Mouse (Mus musculus) lung, adult 18-20 months (tissue): ENCODE measurements around the gene Vwce.

Source experiments
- DNase-seq, 2 experiments: peaks; one replicate each; pipeline ENCODE4 v3.0.0; 2022; ENCODE audit warnings: mixed read lengths in 2 of 2

The Vwce gene

DNA sequence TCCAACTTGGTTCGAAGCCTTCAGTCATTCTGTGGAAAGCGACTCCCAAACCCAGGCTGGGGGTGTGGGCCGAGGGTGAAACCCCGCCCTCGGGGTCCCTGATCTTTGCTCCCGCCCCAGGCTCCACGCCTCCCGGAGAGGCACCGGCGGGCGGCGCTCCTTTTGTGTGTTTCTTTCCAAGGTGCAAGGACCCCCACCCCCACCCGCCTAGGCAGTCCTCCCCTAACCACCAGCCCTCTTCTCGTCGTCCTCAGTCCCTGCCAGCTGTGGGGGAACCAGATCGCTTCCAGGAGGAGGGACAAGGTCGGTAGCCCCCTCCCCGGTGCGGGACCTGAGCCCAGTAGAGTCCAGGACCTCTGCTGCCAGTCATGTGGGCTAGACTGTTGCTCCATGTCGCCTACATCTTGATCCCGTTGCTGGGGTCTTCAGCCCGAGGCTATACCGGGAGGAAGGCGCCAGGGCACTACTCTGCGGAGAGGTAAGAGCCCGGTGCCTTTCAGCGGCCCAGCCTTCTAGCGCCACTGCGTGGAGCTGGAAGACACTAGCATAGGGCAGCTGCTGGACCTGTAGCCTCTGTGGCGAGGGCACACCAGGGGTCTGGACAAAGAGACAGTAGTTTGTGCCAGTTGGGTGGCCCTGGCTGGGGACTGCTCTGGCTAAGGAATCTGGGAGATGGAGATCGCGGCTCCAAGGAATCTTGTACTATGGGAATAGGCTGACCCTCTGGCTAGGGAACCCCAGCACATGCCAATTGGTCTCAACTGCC is at the start of gene Vwce:
TSS of gene Vwce (plus strand) at position 108 of the 766 bp plus-strand sequence.
- DNase-seq: peak; percentile 10 to 18

DNA sequence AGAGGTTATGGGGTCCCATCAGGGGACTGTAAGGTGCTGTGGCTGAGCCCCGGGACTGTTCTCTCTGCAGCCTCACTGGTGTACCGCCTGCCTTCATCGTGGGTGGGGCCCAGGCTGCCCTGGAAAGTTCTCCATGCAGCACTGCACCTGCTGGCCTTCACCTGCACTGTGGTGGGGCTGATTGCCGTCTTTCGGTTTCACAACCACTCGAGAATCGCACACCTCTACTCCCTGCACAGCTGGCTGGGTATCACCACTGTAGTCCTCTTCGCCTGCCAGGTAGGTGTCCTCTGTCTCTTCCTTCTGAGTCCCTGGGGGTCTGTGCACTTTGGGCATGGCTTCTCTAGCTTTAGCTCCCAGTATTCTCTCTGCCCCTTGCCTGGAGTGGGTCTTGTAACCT is 48.9 kb upstream of the Vwce start:
- peak in 1 of 2 experiments; percentile 30 for DNase-seq

DNA sequence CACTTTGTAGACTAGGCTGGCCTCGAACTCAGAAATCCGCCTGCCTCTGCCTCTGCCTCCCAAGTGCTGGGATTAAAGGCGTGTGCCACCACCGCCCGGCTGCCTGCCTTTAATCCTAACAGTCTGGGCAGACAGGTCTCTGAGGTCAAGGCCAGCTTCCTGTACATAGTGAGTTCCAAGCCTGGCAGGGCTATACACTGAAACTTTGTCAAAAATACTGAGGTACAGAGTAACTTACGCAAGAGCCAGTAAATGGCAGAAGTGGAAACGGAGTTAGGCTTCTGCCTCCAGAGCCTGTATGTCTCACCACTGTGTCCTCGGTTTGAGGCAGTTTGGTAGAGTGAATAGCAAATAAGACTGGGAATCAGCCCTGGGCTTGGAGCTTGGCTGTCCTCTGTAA is 46.8 kb upstream of the Vwce start:
- DNase-seq: no peak

DNA sequence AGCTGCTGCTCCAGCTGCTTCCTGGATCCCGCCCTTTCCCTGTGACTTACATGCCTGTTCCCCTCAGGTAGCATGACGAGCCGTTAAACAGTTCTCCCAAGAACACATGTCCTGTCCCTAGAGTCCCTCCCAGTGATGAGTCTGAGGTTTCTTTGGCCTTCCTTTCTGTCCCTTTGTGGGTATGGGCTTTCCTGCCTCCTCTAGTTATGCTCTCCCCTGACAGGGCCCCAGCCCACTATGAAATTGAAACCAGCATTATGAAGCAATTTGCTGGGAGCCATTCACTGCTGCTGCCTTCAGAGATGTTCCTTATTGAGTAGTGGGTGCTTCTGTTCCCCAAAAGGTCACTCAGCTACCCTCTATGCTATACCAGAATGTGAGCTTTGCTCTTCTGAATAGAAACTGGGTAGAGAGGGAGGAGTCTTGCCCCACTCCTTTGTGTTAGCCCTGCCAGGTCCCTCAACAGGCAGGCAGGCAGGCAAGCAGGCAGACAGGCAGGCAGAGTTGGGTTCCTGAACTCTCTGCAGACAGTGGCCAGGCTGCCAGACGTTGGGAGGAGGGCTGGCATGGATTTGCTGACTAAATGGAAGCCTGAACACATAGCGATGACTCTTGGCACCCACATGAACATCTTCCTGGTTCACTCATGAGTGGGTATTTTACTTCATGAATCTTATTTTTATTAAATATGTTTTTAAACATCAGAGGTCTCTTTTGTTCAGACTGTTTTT is 44.7 kb upstream of the Vwce start:
- no peak for DNase-seq

DNA sequence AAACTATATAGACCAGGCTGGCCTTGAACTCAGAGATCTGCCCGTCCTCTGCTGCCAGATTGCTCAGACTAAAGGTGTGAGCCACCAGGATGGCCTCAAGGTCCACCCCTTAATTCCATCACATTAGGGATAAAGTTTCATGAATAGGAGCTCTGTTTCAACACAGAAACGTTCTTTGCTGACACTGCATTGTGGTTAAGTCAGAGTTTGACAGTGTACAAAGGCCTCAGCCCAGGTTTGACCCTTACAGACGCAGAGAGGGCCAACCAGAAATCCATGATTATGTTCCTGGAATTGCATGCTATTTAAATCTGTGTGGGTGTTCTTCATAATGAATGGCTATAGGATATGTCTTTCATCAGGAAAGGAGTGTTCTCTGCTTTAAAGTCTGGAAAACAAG is 43.7 kb upstream of the Vwce start:
- no peak for DNase-seq

DNA sequence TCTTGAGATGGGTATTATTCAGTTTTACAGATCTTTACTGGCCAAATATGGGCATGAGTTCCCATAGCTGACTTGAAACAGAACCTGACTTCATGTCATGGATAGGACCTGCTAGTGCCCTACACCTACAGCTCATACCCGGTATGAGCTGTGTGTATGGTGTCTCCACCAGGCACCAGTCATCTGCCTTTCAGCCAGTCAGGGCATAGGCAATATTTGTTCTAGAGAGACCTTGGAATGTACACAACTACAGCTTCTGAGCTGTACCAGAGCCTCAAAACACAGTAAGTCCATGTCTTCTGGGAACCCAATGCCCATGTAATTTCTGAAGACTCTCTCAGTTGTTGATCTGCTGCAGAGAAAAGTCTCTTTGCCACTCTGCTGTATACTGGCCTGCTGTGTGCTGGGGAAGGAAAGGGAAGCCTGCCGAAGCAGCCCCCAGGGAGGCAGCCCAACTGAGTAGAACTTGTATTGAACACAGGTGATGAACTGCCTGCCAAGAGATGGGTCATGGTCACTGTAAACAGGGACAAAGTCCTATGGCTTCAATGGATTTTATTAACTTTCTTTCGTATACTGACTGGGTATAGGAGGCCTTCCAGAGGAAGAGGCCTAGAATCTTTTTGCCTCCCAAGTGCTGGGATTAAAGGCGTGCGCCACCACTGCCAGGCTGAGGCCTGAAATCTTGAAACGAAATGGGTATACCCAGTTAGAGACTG is 42.2 kb upstream of the Vwce start:
- no peak for DNase-seq

DNA sequence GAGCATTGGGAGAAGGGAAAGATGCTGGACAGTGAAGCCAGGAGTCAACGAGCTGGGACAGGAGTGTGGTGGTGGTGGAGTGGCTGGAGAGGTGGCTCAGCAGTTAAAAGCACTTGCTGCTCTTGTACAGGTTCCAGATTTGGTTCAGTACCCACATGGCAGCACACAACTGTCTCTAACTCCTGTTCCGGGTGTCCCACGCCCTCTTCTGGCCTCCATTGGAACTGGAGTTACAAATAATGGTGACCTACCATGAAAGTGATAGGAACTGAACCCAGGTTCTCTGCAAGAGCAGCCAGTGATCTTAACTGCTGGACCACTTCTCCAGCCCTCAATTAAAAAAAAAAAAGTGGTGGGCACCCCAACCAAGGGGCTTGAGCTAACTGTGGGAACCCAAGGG is 35.8 kb upstream of the Vwce start:
- no peak for DNase-seq

DNA sequence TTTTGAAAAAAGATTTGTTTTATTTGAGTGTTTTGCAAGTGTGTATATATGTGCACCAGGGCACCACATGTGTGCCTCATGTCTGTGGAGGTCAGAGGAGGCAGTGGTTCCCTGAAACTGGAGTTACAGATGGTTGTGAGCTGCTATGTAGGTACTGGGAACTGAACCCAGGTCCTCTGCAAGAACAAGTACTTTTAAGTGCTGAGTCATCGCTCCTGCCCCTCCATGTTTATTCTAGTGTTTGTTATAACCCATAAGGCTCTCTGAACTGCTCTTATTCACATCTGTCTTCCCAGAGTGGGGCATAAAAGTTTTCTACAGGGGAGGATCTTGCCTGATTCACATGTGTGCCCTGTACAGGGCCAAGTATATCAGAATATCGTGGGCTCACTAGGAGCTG is 34.4 kb upstream of the Vwce start:
- no peak for DNase-seq

DNA sequence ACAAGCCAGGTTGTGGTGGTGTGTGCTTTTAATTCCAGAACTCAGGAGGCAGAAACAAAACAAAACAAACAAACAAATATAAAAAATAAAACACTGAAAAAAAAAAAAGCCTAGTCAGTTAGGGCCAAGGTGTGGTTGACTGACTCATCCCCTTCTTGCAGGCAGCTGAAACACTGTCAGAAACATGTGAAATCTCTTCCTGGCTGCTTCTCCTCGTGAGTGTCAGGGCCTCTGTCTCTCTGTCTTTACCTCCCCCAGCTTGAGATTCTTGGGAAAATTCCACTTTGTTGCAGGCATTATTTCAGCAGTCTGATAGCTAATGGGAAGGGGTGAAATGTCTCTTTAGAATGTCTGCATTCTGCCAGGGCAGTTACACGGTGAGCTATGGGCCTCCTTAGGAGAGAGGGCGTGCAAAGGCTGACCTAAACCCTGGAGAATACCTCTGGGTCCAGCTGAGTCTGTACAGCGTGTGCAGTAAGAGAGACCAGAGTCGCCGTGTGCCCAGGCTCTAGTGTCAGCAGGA is 31.7 kb upstream of the Vwce start:
- DNase-seq: no peak

DNA sequence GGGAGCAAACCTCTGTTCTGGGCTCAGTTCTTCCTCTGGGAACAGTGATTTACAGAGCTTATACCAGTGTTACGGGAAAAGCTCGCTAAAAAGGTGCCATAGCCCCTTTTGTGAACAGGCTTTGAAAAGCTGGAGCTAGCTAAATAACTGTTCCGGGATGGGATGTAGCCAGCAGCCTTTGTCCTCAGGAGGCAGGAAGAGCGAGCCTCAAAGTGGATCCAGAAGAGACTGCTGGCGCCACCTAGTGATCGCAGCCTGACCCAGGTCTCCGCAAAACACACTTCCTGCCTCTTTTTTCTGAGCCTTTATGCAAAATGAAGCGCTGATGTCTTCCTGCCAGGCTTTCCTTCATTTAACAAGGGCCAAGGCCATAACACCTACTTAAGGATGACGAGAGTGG is 31.2 kb upstream of the Vwce start:
- peak; percentile 85 to 87 for DNase-seq

DNA sequence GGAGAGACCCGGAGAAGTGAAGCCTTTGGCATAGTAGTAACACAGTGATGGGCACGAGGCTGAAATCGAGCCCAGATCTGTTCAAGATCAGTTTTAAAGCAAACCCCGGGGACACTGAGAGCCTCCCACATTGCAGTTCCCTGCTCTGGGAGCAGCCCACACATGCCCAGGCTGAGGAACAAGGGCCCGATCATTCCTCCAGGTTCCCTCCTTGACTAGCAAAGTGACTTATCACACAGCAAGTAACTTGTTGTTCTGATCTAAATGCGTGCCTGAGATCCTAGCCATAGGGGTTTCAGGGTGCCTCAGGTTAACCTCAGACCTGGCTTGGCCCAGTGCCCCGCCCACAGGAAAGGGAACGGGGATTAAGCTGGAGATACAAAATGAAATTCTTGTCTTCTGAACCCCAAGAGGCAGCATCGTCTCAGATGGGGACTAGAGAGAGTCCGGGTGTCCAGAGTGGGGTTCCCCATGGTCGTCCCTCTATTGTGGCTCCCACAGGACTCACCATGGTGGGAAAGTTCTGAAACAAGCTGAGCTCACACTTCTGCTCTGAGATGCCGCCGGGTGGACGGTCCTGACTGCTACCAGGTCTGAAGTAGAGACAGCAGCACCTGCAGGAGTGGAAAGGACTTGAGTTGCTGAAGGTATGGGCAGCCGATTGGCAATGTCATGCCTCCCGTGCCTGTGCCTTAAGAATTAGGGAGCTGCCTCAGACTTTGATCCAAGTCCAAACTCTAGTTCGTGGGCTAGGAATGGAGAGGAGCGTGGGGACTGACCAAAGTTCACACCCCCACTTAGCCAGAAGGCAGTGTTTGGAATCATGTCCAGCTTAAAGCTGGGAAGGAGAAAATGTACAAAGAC is 30.1 kb upstream of the Vwce start:
- no peak for DNase-seq

DNA sequence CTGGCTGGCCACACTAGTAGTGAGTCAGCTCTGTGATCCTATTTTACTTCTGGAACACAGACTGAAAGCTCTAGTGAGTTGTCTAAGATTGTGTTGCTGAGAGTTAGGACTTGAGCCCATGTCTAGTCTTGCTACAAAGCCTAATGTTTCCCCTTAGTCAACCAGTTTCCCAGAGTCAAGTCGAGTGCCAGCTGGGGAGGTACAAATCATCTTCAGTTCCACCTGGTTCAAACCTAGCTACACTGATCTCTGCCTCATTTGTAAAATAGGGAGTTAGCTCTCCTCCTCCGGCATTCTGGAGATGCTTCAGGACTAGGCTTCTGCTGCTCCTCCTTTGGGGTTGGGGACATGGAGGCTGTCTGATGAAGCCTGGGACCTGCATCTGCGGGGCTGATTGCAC is 29.5 kb upstream of the Vwce start:
- DNase-seq: no peak

DNA sequence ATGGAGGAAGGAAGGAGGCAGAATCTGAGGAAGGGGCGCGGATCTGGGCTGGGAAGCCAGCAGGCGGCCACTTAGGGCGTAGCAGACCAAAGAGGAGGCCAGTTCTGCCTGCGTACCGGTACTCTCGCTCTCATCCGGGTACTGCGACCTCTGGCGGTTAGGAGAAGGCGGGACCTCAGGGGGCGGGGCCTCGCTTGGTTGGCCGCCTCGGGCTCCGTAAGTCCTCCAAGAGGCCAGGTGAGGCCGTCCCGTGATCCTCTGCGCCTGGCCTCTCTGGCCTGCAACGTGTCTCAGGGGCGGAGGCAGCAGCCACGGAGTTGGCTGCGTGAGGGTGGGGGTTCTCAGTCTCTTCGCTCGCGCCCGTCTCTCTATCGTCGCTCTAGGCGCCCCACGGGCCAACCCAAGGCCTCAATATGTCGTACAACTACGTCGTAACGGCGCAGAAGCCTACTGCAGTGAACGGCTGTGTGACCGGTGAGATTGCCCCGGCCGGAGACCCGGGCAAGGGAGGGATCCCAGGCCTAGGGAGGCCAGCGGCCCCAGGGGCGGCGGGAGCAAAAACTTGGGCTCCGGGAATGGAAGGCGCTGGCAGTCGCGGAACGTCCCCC is 28.6 kb upstream of the Vwce start, which contains the start of the genes Ddb1 and Tkfc:
TSS of gene Ddb1 (plus strand) at position 35 of the 608 bp plus-strand sequence.
TSS of gene Tkfc (minus strand) at position 362 of the 608 bp plus-strand sequence.
- peak; percentile 99 for DNase-seq

DNA sequence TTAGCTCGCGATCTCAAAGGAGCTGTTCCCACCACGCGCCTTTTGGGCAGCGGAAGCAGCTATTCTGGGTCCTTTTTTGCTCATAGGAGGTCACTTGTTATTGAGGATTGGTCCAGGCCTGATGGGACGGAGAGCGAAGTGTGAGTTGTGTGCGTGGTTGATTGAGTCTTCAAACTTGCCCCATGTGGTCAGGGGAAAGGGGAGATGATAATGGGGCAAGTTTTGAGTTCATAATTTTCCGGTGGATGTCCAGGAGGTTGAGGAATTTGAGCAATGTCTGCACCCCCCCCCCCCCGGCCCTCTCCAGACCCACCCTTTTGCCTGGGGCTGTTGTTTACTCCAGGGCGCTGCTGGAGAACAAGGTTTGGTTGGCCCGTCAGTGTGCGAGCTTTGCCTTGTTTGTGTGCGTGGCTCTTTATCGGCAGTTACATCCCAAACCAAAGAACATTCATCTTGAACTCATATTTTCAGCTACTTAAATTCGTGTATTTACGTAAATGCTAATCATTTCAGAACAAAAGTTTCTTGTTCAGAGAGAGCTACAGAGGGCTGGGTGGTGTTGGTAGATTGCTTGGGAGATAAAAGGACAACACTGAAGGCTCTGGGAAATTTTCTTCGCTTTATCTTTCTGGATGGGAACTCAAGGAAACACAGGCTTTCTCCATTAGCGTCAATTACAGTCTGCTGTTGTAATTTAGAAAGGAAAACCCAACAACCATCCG is 28.0 kb upstream of the Vwce start:
- DNase-seq: peak in 1 of 2 experiments; percentile 17

DNA sequence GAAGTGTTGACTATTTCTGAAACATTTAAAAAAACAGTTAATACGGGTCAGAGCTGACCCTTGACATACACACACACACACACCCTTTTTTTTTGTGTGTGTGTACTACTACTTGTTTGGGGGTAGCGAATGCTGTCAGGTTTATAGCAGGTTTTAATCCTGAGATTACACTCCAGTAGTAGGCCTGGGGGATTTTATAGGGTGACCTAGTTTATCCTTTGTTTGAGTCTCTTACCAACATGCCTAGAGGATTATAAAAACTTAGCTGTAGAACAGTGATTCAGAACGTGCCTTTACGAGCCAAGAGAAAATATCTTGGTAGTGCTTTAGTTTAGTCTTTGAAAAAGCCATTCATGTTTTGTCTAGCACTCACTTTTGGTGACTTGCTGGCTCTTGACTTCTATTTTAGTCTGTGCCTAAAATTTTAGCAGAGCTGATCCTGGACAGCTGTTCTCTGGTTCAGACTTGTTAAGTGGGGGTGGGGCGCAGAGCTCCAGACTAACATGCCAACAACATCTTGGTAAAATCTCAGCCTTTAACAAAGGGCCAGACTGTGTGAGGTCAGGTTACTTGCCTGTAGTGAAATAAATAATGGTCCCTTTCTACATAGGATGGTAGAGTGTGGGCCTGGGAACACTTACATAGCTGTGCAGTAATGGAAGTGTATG is 25.3 kb upstream of the Vwce start:
- DNase-seq: no peak

DNA sequence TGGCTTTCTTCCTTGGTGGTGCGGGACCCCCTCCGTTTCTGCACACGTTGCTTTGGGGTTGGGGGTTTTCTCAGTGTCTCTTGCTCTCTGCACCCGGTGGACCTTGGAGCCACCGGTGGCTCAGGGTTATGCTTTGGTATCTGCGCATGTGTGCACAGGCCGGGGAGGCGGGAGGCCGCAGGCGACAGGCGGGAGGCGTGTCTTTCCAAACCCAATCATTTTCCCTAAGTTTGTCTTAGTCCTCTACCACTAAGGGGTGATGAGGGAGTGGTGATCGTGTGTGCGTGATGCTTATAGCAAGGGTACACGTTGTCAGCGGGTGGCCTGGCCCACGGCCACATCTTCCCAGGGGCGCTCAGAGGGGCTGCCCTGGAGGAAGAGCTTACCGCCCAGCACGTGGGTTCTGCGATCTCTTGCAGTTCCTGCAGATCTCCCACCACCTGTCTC is 882 bp downstream of the Vwce start:
- DNase-seq: peak in 1 of 2 experiments; percentile 31

DNA sequence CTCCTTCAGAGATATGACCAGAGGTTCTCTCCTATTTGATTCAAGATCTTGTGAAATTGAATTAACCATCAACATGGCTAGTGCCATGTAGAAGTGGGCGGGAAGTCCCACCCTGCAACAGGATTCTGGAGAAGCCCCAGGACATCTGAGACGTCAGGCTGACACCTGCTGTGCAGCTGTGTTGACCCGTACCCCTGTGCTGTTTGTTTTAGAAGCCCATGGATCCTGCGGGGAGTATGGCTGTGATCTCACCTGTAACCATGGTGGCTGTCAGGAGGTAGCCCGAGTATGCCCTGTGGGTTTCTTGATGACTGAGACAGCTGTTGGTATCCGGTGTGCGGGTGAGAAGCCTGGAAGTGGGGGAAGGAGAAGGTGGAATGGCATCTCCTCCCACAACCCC is 3.8 kb downstream of the Vwce start:
- no peak for DNase-seq

DNA sequence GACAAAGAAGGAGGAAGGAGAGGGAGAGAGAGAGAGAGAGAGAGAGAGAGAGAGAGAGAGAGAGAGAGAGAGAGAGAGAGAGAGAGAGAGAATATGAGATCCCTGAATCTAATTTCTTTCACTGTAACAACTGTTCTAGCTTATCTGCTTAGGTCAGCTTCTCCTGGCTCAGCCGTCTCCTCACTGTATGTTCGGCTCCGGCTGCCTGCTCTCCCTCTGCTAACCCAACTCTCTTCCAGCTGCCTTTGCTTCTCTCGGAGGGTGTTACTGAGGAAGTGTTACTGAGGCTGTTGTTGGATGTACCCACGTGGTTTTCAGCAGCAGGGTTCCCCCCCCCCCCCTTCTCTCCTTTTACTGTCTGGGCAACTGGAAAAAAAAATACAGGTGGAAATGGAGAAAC is 6.1 kb downstream of the Vwce start:
- DNase-seq: no peak

DNA sequence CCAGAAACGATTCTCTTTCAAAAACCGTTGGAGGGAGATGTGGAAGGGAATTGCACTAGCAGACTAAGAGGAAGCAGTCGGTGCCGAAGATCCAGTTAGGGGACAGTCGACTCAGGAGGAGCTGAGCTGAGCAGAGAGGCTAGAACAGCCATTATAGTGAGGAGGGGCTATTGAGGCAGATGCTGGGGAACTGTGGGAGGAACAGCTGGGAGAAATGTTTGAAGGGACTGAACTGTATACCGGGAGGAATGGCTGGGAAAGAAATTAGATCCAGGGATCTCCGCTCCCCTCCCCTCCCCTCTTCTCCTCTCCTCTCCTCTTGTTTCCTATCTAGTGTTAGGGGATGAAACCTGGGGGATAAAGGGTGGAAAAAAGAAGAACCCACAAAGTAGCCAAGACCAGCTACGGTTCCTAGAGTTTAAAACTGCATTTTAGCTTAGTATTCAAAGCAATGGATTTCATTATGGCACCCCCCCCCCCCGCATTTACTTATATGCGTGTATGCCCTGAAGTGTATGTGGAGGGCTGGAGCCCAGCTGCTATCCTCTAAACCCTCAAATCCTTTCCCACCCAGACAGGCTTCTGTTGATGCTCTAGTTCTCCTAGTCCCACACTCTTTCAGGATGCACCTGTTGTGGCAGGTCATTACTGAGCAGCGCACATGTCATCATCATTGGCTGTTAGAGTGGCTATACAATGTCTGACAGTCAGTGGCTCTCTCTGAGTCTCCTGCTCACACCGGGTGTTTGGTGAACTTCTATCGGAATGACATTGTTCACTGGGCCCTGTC is 6.8 kb downstream of the Vwce start:
- DNase-seq: no peak

DNA sequence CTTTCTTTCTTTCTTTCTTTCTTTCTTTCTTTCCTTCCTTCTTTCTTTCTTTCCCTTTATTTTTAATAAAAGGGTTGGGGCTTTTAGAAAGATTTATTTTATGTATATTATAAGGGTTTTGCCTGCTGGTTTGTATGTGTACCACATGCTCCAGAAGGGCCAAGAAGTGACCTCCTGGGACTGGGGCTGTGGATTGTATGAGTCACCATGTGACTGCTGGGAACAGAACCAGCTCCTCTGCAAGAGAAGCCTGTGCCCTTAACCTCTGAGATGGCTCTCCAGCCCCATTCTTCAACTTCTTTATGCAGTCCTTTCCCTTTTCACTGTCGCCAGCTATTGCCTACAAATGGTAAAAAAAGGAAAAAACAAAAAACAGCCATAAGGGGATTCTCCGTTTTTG is 11.6 kb downstream of the Vwce start:
- no peak for DNase-seq
